Mouse (Mus musculus): ENCODE measurements around the gene Tbl2. TPM values are rescaled to one million over a fixed set of nuclear protein-coding genes. Genes with fewer than 3 reads are reported as not detected.

The Tbl2 gene
- total RNA-seq (2021): 10 to 100 TPM; 24.5 to 26.2 TPM
- long read RNA-seq, experiment 1, full-length matches to known transcripts: 5 of 6 reads
- long read RNA-seq, experiment 1, partial matches to known transcripts: 0 of 6 reads
- long read RNA-seq, experiment 1, other reads (novel, unspliced or antisense): 1 of 6 reads
- long read RNA-seq, experiment 2, full-length matches to known transcripts: 14 of 28 reads
- long read RNA-seq, experiment 2, partial matches to known transcripts: 7 of 28 reads
- long read RNA-seq, experiment 2, other reads (novel, unspliced or antisense): 7 of 28 reads

DNA sequence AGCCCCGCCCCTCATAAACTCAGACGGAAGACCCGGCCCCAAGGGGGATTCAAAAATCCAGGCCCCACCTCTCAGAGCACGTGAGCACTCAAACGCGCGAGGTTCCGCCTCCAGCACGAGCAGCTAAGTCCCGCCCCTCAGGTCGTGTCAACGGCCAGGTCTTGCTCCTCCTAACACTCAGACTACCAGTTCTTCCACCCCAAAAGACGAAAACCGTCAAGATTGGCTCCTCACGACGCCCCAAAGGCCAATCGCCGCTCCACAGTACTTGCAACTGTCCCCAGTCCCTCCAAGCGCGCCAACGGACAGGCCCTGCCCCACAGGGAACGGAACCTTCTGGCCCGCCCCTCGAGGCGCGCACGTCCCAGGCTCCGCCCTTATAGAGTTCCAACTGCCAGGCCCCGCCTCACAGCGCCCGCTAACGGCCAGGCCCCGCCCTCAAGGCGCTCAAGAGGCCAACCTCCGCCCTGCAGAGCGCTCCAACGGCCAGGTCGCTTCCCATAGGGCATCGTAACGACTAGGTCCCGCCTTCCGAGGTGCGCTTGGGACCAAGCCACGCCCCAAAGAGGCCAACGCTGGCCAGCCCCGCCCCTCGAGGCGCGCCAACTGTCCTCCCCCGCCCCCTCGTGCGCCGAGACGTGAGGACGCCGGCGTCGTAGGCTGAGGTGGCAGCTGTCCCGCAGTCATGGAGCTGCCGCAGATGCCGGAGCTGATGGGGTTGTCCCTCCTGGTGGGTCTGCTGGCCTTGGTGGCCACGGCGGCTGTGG, at the start of gene Tbl2:
TSS of gene Tbl2 (plus strand) at position 605 of the 767 bp plus-strand sequence.
- DNase-seq (ENCODE audit: low spot score in 2 of 2): peak; percentile 98

- no peak for DNase-seq (ENCODE audit: low spot score in 2 of 2)
Measured at GRCm38 (mm10) chr5:135100981-135101380, 48.5 kb upstream of the Tbl2 start.

- DNase-seq (ENCODE audit: low spot score in 2 of 2): no peak
Measured at GRCm38 (mm10) chr5:135103999-135104660, 45.3 kb upstream of the Tbl2 start.

GRCm38 (mm10) chr5:135106758-135107256, 42.6 kb upstream of the Tbl2 start:
- DNase-seq (ENCODE audit: low spot score in 2 of 2): peak; percentile 47 to 75

- peak in 1 of 2 experiments; percentile 9 for DNase-seq (ENCODE audit: low spot score in 2 of 2)
Measured at GRCm38 (mm10) chr5:135107521-135108501, 41.6 kb upstream of the Tbl2 start.

DNA sequence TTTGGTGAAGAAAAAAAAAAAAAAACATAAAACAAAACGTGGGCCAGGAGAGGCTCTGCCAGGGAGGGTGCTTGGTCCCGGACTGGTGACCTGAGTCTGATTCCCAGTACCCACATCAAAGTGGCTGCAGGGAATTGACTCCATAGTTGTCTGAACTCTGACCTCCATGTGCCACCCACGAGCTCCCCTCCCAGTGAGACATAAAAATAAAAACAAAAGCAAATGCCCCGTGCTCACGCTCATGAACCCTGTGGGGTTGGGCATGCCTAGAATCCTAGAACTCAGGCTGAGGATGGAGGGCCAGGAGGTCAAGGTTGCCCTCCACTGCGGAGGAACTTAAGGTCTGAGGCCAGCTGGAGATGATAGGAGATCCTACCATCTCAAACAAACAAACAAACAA, 40.4 kb upstream of the Tbl2 start:
- DNase-seq (ENCODE audit: low spot score in 2 of 2): no peak

DNA sequence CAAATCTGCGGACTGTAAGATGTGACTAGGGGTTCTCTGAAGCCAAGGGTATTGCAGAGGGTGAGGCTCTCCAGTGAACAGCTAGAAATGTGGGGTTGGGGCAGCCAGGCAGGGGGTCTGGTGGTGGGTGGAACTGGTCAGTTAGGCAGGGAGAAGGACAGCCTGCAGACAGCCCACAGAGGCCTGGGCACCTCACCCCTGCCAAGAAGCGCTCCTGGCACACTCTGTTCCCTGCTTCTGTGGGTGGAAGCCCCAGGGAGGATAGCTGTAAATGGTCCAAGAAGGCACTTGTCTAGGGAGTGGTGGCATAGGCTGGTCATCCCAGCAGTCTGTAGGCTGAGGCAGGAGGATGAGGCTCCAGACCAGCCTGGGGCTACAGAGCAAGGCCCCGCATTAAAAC, 40.0 kb upstream of the Tbl2 start:
- no peak for DNase-seq (ENCODE audit: low spot score in 2 of 2)

GRCm38 (mm10) chr5:135109976-135110375, 39.5 kb upstream of the Tbl2 start:
- DNase-seq (ENCODE audit: low spot score in 2 of 2): no peak

DNA sequence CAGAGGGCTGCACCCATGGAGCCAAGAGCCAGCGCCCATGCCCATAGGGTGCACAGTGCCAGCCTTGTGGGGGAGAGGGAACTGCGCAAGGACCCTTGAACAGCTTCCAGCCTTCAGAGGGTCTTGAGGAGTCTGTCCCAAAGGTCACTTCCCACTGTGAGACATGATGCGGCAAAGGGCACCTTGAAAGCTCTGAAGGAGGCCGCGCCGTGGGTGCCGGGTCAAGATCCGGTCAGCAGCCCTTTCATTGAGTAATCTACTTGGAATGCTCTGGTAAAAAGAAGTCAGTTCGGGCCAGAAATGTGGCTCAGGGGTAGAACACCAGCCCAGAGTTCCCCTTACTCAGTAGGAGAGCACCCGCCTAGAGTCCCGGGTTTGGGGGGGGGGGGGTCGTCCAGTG, 35.7 kb upstream of the Tbl2 start:
- DNase-seq (ENCODE audit: low spot score in 2 of 2): no peak

- DNase-seq (ENCODE audit: low spot score in 2 of 2): no peak
Measured at GRCm38 (mm10) chr5:135115241-135115640, 34.2 kb upstream of the Tbl2 start.

DNA sequence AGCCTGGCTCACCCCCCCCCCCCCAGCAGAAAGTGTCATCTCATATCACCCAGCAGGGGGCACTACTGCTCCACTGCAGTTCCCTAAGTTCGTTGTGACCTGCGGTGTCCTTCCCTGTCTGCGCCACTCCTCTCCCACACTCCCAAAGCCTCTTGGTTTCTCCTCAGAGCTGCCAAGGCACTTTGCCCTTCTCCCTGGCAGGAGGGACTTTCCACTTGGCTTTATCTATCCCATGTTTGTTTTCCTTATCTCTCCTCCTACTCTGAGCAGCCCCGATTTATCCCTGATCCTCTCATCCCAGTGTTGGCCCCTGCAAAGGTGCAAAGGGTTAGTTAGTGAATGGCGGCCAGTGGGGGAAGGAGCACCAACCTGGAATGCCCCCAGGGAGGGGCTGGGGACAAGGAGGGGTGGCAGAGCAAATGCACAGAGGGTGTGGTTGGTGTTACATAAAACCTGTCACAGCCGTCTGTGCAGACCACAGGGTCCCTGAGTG, 30.8 kb upstream of the Tbl2 start:
- peak; percentile 38 to 47 for DNase-seq (ENCODE audit: low spot score in 2 of 2)

DNA sequence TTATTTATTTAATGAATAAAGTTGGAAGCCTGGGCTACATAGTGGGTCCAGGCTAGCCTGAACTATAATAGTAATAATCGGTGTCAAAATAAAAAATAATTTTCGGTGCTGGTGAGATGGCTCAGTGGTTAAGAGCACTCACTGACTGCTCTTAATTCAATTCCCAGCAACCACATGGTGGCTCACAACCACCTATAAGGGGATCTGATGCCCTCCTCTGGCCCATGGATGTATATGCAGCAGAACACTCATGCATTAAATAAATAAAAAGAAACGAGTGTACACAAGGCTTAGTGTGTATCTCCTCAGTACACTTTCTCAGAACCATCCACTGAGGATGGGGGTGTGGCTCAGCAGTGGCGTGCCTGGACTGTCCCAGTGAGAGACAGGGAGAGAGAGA, 28.7 kb upstream of the Tbl2 start:
- DNase-seq (ENCODE audit: low spot score in 2 of 2): no peak

DNA sequence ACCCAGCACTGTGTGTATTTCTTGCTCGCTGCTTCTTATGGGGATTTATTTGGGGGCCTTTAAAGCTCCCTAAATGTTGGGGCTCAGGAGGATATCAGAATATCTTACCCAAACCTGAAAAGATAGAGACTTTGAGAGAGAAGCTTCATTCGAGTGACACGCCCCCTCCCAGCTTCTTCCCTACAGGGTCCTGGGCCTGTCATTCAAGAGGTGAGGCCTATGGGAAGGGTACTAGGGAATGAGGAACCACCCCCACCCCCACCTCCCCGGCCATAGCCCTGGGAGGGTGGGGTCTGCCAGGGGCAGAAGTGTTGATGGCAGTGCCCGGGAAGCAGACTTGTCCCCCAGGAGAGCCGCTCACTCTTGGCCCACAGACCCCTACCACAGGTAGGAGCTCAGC, 23.3 kb upstream of the Tbl2 start:
- DNase-seq (ENCODE audit: low spot score in 2 of 2): no peak

GRCm38 (mm10) chr5:135127669-135128068, 21.8 kb upstream of the Tbl2 start:
- DNase-seq (ENCODE audit: low spot score in 2 of 2): no peak

DNA sequence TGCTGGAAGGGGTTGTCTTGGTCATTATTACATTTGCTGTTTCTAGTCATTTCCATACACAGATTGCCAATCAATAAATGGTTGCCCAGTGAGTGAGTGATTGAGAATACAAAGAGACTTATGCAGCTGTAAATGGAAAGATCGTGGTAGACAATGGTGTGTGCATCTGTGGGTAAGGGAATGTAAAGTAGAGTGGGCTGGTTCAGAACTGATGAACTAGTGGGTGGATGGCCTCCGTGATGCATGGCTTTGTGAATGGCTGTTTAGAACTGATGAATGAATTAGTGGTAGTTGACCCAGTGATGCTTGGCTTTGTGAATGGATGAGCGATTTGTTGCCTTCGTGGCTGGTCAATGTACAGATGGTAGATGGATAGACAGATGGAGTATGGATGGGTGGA, 19.7 kb upstream of the Tbl2 start:
- no peak for DNase-seq (ENCODE audit: low spot score in 2 of 2)

GRCm38 (mm10) chr5:135133736-135134405, 15.6 kb upstream of the Tbl2 start:
- no peak for DNase-seq (ENCODE audit: low spot score in 2 of 2)

DNA sequence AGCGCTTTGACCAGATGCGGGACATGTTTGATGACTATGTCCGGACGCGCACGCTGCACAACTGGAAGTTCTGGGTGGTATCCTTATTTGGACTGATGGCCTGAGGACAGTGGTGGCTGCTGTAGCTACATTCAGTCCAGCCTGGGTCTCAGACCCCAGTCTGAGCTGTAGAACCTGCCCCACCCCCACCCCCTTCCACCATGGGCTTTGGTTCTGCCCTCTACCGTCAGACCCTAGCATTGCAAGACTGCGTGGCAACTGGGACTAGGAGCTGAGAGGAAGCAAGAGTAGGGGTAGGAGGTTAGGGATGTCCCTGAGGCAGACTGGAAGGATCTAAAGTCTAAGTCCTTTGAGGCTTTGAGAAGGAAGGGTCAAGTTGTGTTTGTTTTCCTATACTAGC, 14.9 kb upstream of the Tbl2 start:
- DNase-seq (ENCODE audit: low spot score in 2 of 2): no peak

GRCm38 (mm10) chr5:135139881-135140280, 9.6 kb upstream of the Tbl2 start:
- DNase-seq (ENCODE audit: low spot score in 2 of 2): no peak

DNA sequence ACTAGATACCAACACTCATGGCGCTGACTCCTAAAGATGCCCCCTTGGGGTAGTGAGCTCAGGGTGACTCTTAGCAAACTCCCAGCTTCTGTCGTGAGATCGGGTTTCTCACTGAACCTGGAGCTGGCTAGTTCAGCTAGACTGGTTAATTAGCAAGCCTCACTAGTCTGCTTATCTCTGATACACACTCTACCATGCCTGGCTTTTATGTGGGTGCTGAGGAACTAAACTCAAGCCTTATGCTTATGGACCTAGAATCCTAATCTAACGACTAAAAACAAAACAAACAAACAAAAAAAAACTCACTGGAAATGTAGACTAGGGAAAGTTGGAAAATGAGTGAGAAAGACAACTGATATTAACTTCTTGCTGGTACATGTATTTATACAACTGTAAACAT, 5.0 kb upstream of the Tbl2 start:
- DNase-seq (ENCODE audit: low spot score in 2 of 2): no peak

- DNase-seq (ENCODE audit: low spot score in 2 of 2): no peak
Measured at GRCm38 (mm10) chr5:135145532-135145931, 3.9 kb upstream of the Tbl2 start.

All from layer of hippocampus, postnatal 14 days (tissue).